In the genomic region with DNA sequence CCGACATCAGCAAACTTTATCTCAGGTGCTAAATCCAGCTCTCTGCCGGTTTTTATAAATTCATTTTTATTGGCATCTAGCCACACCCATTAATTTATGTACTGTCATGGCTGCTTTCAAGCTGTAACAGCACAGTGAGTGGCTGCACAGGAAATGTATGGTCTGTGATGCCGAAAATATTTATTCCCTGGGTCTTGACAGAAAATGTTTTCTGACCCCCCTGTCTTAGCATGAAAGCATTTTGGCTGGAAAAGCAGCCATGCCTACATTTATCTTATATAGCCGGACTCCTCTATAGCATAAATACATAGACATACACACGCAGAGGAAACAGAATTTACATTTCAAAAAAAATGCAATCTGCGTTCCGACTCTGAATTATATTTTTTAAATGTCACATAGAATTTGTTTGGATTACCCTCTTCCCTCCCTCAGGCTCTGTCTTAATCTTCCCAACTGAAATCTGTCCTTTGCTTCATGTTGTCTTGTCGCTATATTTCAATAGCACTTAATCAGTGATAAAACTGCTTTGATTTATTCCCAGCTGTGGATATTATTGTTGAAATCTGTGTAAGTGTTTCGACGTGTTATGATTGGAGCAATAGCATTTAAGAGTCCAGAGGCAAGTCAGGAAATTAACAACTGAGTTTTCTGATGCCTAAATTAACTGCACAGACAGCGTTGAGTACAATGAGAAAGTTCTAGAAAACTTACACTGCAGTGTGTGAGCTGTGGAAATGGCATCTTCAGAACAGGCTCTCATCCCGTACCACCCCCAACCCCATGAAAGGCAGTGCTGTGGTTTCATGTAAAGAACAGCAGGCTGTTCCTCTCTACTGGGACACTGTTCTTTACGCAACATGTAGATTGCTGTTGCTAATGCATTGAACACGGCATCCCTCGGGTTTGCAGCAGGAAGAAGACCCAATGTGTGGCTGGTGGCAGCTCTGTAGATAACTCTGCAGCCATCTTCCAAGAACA, we compare ENCODE assay signal across 17 mouse cellular contexts.
"Had no signal": no experiment of that assay in that cellular context is flagged by ENCODE, and none has a peak within 500 bp of the region (broad histone marks: within the 10 kb centered on the region; RNA-seq: fewer than 3 reads in every experiment).

No protein-coding gene starts in this region.

- H3K9me3 ChIP-seq: liver, embryonic 12.5 days; midbrain, embryonic 12.5 days; neural tube, embryonic 13.5 days; neural tube, embryonic 15.5 days had no signal

- H3K27ac ChIP-seq: liver, embryonic 12.5 days; liver, embryonic 14.5 days; midbrain, embryonic 10.5 days; midbrain, embryonic 12.5 days; neural tube, embryonic 13.5 days; neural tube, embryonic 15.5 days had no signal

- ATAC-seq: liver, embryonic 12.5 days; midbrain, embryonic 16.5 days had no signal

- H3K4me2 ChIP-seq: liver, embryonic 12.5 days; midbrain, embryonic 12.5 days; neural tube, embryonic 13.5 days; neural tube, embryonic 15.5 days had no signal

- H3K36me3 ChIP-seq: liver, embryonic 12.5 days; midbrain, embryonic 10.5 days; midbrain, embryonic 12.5 days; neural tube, embryonic 13.5 days; neural tube, embryonic 15.5 days had no signal

- H3K4me3 ChIP-seq: liver, embryonic 12.5 days; midbrain, embryonic 10.5 days; midbrain, embryonic 12.5 days; myocyte; neural tube, embryonic 13.5 days; neural tube, embryonic 15.5 days had no signal

- H3K27me3 ChIP-seq: liver, embryonic 12.5 days; midbrain, embryonic 12.5 days; neural tube, embryonic 13.5 days; neural tube, embryonic 15.5 days had no signal

- H3K9ac ChIP-seq: liver, embryonic 12.5 days; liver, embryonic 14.5 days; midbrain, embryonic 12.5 days; neural tube, embryonic 13.5 days; neural tube, embryonic 15.5 days had no signal

- H3K4me1 ChIP-seq: liver, embryonic 12.5 days; neural tube, embryonic 13.5 days had no signal

- DNase-seq: lung, adult 18-20 months; midbrain, embryonic 14.5 days; right cerebral cortex, adult 18-20 months; right cerebral cortex, postnatal 25 days; right cerebral cortex, postnatal 4 days; spleen, adult 18-20 months; thymus, adult 18-20 months; thymus, postnatal 14 days; thymus, postnatal 36 days had no signal
